ENCODE assay signal across 9 mouse cellular contexts in genomic region chr4:128751006-128751405, GRCm38 (mm10). TPM values are rescaled to one million over a fixed set of nuclear protein-coding genes. Genes with fewer than 3 reads are reported as not detected.
DNase-seq lines count a peak whose midpoint lies in the region; ATAC-seq and TF ChIP-seq lines count a peak whose summit lies in the region.
"Had no signal": no experiment of that assay in that cellular context is flagged by ENCODE, and none has a peak within 500 bp of the region (broad histone marks: within the 10 kb centered on the region; RNA-seq: fewer than 3 reads in every experiment).

No protein-coding gene starts in this region.

- no peaks in the 10 kb centered on the region for H3K27me3 ChIP-seq in forebrain, embryonic 13.5 days
- H3K27me3 ChIP-seq in forebrain, embryonic 12.5 days, result no peaks in the 10 kb centered on the region
- H3K27me3 ChIP-seq in stomach, postnatal 0 days (ENCODE audit: control insufficient read depth, insufficient read depth, low read length), result no peaks in the 10 kb centered on the region
- H3K27me3 ChIP-seq: lung, embryonic 15.5 days had no signal

- no peak overlapping the region for H3K4me2 ChIP-seq in forebrain, embryonic 13.5 days
- H3K4me2 ChIP-seq in forebrain, embryonic 12.5 days, result no peak overlapping the region
- H3K4me2 ChIP-seq in stomach, postnatal 0 days (replicated peaks; ENCODE audit: low read depth), result no peak overlapping the region
- H3K4me2 ChIP-seq: lung, embryonic 15.5 days had no signal

- 57% methylated on average over 5 of the region's 5 CpGs for WGBS in forebrain, embryonic 13.5 days
- WGBS in forebrain, embryonic 12.5 days, result 59% methylated on average over 5 of the region's 5 CpGs
- 60% methylated on average over 5 of the region's 5 CpGs for WGBS in stomach, postnatal 0 days

- no peak overlapping the region for H3K9ac ChIP-seq in forebrain, embryonic 13.5 days
- H3K9ac ChIP-seq in forebrain, embryonic 12.5 days, result no peak overlapping the region
- H3K9ac ChIP-seq in stomach, postnatal 0 days (ENCODE audit: low read length), result no peak overlapping the region
- H3K9ac ChIP-seq: lung, embryonic 15.5 days had no signal

- no peak for TF ChIP-seq EP300 in stomach, postnatal 0 days (optimal IDR thresholded peaks at IDR 0.05)

- H3K9me3 ChIP-seq in forebrain, embryonic 13.5 days (replicated peaks), result no peaks in the 10 kb centered on the region
- no peaks in the 10 kb centered on the region for H3K9me3 ChIP-seq in forebrain, embryonic 12.5 days
- no peaks in the 10 kb centered on the region for H3K9me3 ChIP-seq in stomach, postnatal 0 days (ENCODE audit: control insufficient read depth, low read length)
- H3K9me3 ChIP-seq: lung, embryonic 15.5 days had no signal

- H3K4me3 ChIP-seq in forebrain, embryonic 13.5 days, result no peak overlapping the region
- no peak overlapping the region for H3K4me3 ChIP-seq in forebrain, embryonic 12.5 days (replicated peaks)
- H3K4me3 ChIP-seq in stomach, postnatal 0 days (ENCODE audit: low read depth, low read length), result no peak overlapping the region
- H3K4me3 ChIP-seq: lung, embryonic 15.5 days had no signal

- H3K4me1 ChIP-seq in forebrain, embryonic 13.5 days, result peaks cover 16% of the 10 kb centered on the region; the same call in 1 of the 2 replicates
- peaks cover 16% of the 10 kb centered on the region for H3K4me1 ChIP-seq in forebrain, embryonic 12.5 days
- H3K4me1 ChIP-seq in stomach, postnatal 0 days (replicated peaks; ENCODE audit: control insufficient read depth, insufficient read depth), result no peaks in the 10 kb centered on the region
- H3K4me1 ChIP-seq: lung, embryonic 15.5 days had no signal

- peak; percentile 62 for TF ChIP-seq CTCF in stomach, postnatal 0 days (IDR thresholded peaks at IDR 0.05; ENCODE audit: low read depth)

- ATAC-seq in forebrain, embryonic 13.5 days, result no peak
- no peak for ATAC-seq in forebrain, embryonic 12.5 days (ENCODE audit: low FRiP score)
- no peak for ATAC-seq in stomach, postnatal 0 days (ENCODE audit: low FRiP score, low TSS enrichment)

- H3K27ac ChIP-seq in forebrain, embryonic 13.5 days, result 0 out of 2 replicates have a peak overlapping the region, but pooled peaks have one; percentile 10
- no peak overlapping the region for H3K27ac ChIP-seq in forebrain, embryonic 12.5 days
- no peak overlapping the region for H3K27ac ChIP-seq in stomach, postnatal 0 days (replicated peaks)
- H3K27ac ChIP-seq: lung, embryonic 15.5 days had no signal

- DNase-seq in kidney, postnatal 25 days, result peak; percentile 36 to 43
- DNase-seq in kidney, adult 11 months, result no peak
- peak; percentile 47 for DNase-seq in retina, embryonic 14.5 days (ENCODE audit: low spot score)
- DNase-seq in retina, postnatal 1 day, result no peak
- DNase-seq in stomach, postnatal 0 days (ENCODE audit: low spot score), result peak; percentile 36
- no peak for DNase-seq in thymus, postnatal 25 days

- peaks cover 95% of the 10 kb centered on the region for H3K36me3 ChIP-seq in forebrain, embryonic 13.5 days (ENCODE audit: poor library complexity, severe bottlenecking)
- peaks cover 95% of the 10 kb centered on the region for H3K36me3 ChIP-seq in forebrain, embryonic 12.5 days (replicated peaks)
- peaks cover 47% of the 10 kb centered on the region for H3K36me3 ChIP-seq in stomach, postnatal 0 days (ENCODE audit: control insufficient read depth, insufficient read depth, low read length)

RNA-seq across cellular contexts. Expression of gene A3galt2, which starts 4.2 kb away (rescaled TPM):
- 0.67 and 0.88 TPM in 2 replicates for polyA plus RNA-seq in forebrain, embryonic 13.5 days (2015; fragmentation: Nextera tagmentation; extraction: Ambion mirVana)
- 0.38 and 0.57 TPM in 2 replicates for polyA plus RNA-seq in forebrain, embryonic 12.5 days (2016; fragmentation: Nextera tagmentation; extraction: Ambion mirVana)
- polyA plus RNA-seq in stomach, postnatal 0 days (2015; fragmentation: Nextera tagmentation; extraction: Ambion mirVana), result 0.02 TPM in 1 of 2 replicates, not detected in the other

RNA-seq across cellular contexts. Expression of gene Zfp362, which starts 54.8 kb away (rescaled TPM):
- 42.3 and 46.9 TPM in 2 replicates for polyA plus RNA-seq in forebrain, embryonic 13.5 days (2015; fragmentation: Nextera tagmentation; extraction: Ambion mirVana)
- polyA plus RNA-seq in forebrain, embryonic 12.5 days (2016; fragmentation: Nextera tagmentation; extraction: Ambion mirVana), result 41.9 and 43.7 TPM in 2 replicates
- 11.3 and 13.9 TPM in 2 replicates for polyA plus RNA-seq in stomach, postnatal 0 days (2015; fragmentation: Nextera tagmentation; extraction: Ambion mirVana)

Comparison
In these comparisons a context has a peak if more than half of its experiments do, and no peak if none do; other contexts are left out.
1. DNase-seq: peak in kidney, postnatal 25 days (2 of 2), retina, embryonic 14.5 days (single experiment) and stomach, postnatal 0 days (single experiment); none in kidney, adult 11 months (single experiment), retina, postnatal 1 day (single experiment) and thymus, postnatal 25 days (single experiment).